Mouse (Mus musculus) kidney, postnatal 0 days (tissue): ENCODE results near the gene Lhfp. TPM values are rescaled to one million over a fixed set of nuclear protein-coding genes. Genes with fewer than 3 reads are reported as not detected.
A peak's percentile ranks its signal among the peaks of the same experiment; 100 is the strongest.

Experiments used
- ATAC-seq: fragments of 200-750 bp; cut with Nextera tagmentation; replicated peaks from 2 replicates; pipeline ENCODE4 v1.8.0; 2017; ENCODE audit warnings: low read depth, moderate number of reproducible peaks, moderate TSS enrichment, moderate library complexity; ENCODE audit not compliant: low FRiP score
- DNase-seq: peaks from one replicate; pipeline ENCODE4 v3.0.0-alpha.2; 2016; ENCODE audit warnings: low spot score
- H3K27ac ChIP-seq: fragments of 300-500 bp; sonication (generic); 2 replicates; pipeline ENCODE4 v1.5.1; 2014; ENCODE audit warnings: mild to moderate bottlenecking
- H3K27me3 ChIP-seq: fragments of 300-500 bp; sonication (generic); 2 replicates; pipeline ENCODE4 v1.6.1; 2014; ENCODE audit warnings: low read length, mixed read lengths; ENCODE audit not compliant: insufficient read depth
- H3K36me3 ChIP-seq: fragments of 300-500 bp; sonication (generic); 2 replicates; pipeline ENCODE4 v1.6.1; 2014; ENCODE audit warnings: low read length, mixed read lengths; ENCODE audit not compliant: insufficient read depth
- H3K4me1 ChIP-seq: fragments of 300-500 bp; sonication (generic); replicated peaks from 2 replicates; pipeline ENCODE4 v1.6.1; 2014; ENCODE audit warnings: antibody characterized with exemption, low read length, mixed read lengths; ENCODE audit not compliant: insufficient read depth
- H3K4me2 ChIP-seq: fragments of 300-500 bp; sonication (generic); 2 replicates; pipeline ENCODE4 v1.6.1; 2014; ENCODE audit warnings: mild to moderate bottlenecking, low read length, moderate library complexity, mixed read lengths
- H3K4me3 ChIP-seq: fragments of 300-500 bp; sonication (generic); replicated peaks from 2 replicates; pipeline ENCODE4 v1.5.1; 2014; ENCODE audit warnings: low read depth, low read length
- H3K9ac ChIP-seq: fragments of 300-500 bp; sonication (generic); 2 replicates; pipeline ENCODE4 v1.6.1; 2014; ENCODE audit warnings: low read depth, low read length
- H3K9me3 ChIP-seq: fragments of 300-500 bp; sonication (generic); replicated peaks from 2 replicates; pipeline ENCODE4 v1.6.1; 2016; ENCODE audit warnings: low read length, inconsistent platforms, mixed read lengths
- CTCF ChIP-seq: IDR thresholded peaks from 2 replicates; pipeline ENCODE4 v1.5.1; 2016; ENCODE audit warnings: antibody characterized with exemption, low read depth, mild to moderate bottlenecking, moderate library complexity
- WGBS: fragments of 180-500 bp; shearing (Covaris S2); extraction: QIAGEN DNeasy Blood & Tissue Kit; methylation state at CpG from one replicate; pipeline ENCODE4 v1.1.7; 2014; 5-methylcytosine and 5-hydroxymethylcytosine counted together
- polyA plus RNA-seq: library from polyadenylated mRNA; unstranded; fragments of >200 nt; fragmentation: Nextera tagmentation; extraction: Ambion mirVana; gene quantifications from 2 replicates; pipeline ENCODE4 v1.2.1, GENCODE M21; 2015

Gene Lhfp
- polyA plus RNA-seq, 1 experiment from 2014 or later: 161 TPM

DNA sequence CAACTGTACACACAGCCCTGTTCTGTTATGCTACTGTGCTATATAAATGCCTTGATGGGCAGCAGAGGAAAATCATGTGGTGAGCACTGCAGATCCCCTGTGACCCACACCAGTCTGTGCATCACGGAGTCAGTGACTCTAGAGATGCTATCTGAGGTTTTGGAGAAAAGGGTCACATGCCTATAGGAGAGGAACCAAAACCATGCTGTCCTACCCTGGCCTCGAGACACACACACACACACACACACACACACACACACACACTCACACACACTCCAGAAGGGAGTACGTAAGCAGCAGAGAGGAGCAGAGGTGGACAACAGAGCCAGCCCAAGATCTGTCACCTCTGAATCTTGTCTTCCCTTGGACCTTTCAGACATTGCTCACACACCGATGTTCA is 195.1 kb downstream of the Lhfp start:
- 79% methylated on average over 4 of the region's 4 CpGs for WGBS
- H3K4me3 ChIP-seq: no peak overlapping the region
- no peaks in the 10 kb centered on the region; the same call in 1 of the 2 replicates for H3K9me3 ChIP-seq
- no peaks in the 10 kb centered on the region for H3K4me1 ChIP-seq
- no peak for TF ChIP-seq CTCF
- no peaks in the 10 kb centered on the region for H3K36me3 ChIP-seq
- no peak overlapping the region for H3K9ac ChIP-seq
- H3K27me3 ChIP-seq: no peaks in the 10 kb centered on the region
- no peak overlapping the region for H3K4me2 ChIP-seq
- DNase-seq (no peak), ATAC-seq (no peak)
- no peak overlapping the region for H3K27ac ChIP-seq

DNA sequence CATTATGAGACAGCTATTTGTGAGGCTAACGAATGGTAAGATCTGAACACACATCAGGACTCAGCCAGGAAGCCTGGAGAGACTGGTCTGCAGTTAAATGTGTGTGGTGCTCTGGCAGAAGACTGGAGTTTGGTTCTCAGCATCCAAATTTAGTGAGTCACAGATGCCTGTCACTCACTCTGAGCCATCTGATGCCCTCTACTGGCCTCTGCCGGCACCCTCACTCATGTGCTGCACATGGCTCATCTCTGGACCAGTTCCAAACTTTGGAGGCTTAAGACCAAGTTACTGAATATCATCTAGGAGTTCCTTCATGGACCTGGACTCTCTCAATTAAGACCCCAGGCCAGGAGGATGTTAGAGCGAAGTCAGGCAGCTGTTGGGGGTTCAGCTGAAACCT is 198.8 kb downstream of the Lhfp start:
- ATAC-seq (no peak), DNase-seq (no peak)
- no peaks in the 10 kb centered on the region for H3K27me3 ChIP-seq
- 0 out of 2 replicates have a peak, but pooled peaks have one; percentile 15 for TF ChIP-seq CTCF
- no peak overlapping the region for H3K9ac ChIP-seq
- no peaks in the 10 kb centered on the region for H3K36me3 ChIP-seq
- no peaks in the 10 kb centered on the region for H3K9me3 ChIP-seq
- H3K4me3 ChIP-seq: no peak overlapping the region
- WGBS: 91% methylated on average over 3 of the region's 3 CpGs
- H3K4me1 ChIP-seq: no peaks in the 10 kb centered on the region
- H3K4me2 ChIP-seq: no peak overlapping the region
- H3K27ac ChIP-seq: no peak overlapping the region

DNA sequence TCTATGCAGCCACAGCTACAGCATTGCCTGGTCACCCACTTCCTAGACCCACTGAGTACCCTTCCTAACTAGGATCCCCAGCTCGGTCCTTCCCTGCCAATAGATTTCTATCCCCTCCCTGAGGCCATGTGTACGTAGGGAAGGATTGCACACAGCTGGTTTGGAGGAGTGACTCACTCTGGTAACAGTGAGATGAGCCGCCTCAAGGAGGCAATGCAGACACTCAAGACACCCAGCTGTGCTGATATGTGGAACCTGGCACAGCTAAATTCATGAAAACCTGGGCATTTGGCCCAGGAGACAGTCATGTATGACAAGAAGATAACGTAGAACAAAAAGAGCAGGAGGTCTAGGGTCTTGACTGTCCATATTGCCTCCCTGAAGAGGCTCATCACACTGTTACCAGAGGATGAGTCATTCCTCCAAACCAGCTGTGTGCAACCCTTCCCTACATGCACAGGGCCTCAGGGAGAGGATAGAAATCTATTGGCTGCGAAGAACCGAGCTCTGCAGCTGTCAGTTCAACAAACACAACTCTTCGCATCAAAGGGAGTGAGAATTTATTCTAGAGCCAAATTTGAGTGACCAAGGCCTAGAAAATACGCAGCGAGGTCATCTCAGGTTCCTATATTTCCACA is 204.4 kb downstream of the Lhfp start:
- H3K27ac ChIP-seq: no peak overlapping the region
- no peak overlapping the region for H3K4me3 ChIP-seq
- no peak overlapping the region for H3K4me2 ChIP-seq
- H3K27me3 ChIP-seq: no peaks in the 10 kb centered on the region
- DNase-seq: no peak
- H3K36me3 ChIP-seq: no peaks in the 10 kb centered on the region
- H3K9ac ChIP-seq: no peak overlapping the region
- TF ChIP-seq CTCF: no peak
- no peak; the same call in 1 of the 2 replicates for ATAC-seq
- WGBS: 78% methylated on average over 9 of the region's 9 CpGs
- H3K4me1 ChIP-seq: no peaks in the 10 kb centered on the region
- H3K9me3 ChIP-seq: no peaks in the 10 kb centered on the region

DNA sequence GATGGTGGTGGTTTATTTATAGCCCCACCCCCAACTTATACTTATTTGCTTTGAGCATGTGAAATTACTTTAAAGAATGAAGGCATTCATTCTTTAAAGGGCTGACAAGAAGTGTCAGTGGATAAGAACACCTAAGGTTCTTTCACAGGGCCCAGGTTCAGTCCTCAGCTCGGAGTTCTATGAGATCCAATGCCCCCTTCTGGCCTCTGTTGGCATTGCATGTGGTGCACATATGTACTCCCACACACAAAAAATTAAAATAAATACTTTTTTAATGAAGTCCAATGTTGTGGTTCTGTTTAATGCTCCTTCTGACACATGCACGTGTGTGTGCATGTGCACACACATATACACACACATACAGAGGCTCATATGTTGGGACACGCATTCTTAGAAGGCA is 205.8 kb downstream of the Lhfp start:
- no peaks in the 10 kb centered on the region for H3K9me3 ChIP-seq
- H3K27ac ChIP-seq: no peak overlapping the region
- no peak overlapping the region for H3K9ac ChIP-seq
- no peak overlapping the region for H3K4me3 ChIP-seq
- ATAC-seq (no peak), DNase-seq (no peak)
- H3K27me3 ChIP-seq: no peaks in the 10 kb centered on the region
- no peak overlapping the region for H3K4me2 ChIP-seq
- H3K36me3 ChIP-seq: no peaks in the 10 kb centered on the region
- WGBS: 93% methylated on average over 3 of the region's 3 CpGs
- peak; percentile 62 for TF ChIP-seq CTCF
- no peaks in the 10 kb centered on the region; the same call in 1 of the 2 replicates for H3K4me1 ChIP-seq

DNA sequence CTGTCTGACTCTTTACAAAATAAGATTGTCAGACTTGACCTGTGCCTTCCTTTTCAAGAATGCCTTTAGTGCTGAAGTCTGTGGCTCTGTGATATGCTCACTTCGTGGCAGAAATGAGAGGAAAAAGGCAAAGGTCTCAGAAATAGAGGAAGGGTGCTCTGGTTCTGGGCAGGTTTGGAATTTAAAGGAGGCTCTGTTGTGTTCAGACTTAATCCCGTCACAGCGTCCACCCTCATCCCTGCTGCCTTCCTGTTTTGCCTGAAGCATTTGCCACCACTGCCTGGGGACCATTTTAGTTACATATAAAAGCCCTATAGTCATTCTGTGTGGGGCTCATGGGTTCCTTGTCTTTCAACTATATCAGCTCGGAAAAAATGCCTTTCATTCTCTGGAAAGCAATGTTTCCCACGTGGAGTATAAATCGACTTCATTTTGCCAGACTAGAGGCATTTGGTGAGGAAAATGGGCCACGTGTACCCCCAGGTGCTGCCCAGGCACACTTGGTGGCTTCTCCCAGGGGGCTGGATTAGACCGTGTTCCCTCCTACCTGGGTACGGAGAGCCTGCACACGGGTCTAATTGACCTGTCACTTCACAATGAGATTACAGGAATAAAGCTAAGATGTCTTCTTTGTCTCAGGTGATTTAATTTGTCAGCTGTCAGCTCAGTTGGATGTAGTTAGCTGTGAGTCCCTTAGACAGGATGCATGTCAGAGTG is 207.0 kb downstream of the Lhfp start:
- no peak overlapping the region for H3K27ac ChIP-seq
- no peak for DNase-seq
- no peaks in the 10 kb centered on the region for H3K9me3 ChIP-seq
- no peaks in the 10 kb centered on the region; the same call in 1 of the 2 replicates for H3K4me1 ChIP-seq
- H3K27me3 ChIP-seq: no peaks in the 10 kb centered on the region
- no peak overlapping the region for H3K9ac ChIP-seq
- no peak overlapping the region for H3K4me2 ChIP-seq
- no peak for TF ChIP-seq CTCF
- no peaks in the 10 kb centered on the region for H3K36me3 ChIP-seq
- no peak for ATAC-seq
- WGBS: 47% methylated on average over 10 of the region's 10 CpGs
- H3K4me3 ChIP-seq: no peak overlapping the region

DNA sequence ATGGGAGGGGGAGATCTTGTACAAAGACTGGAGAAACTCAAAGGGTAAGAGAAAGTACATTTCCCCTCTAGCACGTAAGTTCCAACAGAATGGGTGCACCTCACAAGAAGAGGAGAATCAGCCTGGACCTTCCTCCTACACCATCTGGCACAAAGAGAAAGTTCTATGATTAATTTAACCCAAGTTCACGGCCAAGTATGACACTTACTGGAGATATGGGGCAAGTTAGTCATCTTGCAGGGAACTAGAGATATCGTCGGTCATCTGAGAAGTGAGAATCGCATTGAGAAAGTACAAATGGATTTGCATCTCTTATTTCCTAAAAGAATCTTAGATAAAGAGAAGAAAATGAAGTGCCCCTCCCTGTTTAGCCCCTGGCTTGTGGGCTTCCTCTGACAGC is 211.2 kb downstream of the Lhfp start:
- no peak overlapping the region for H3K9ac ChIP-seq
- no peak for DNase-seq
- H3K36me3 ChIP-seq: no peaks in the 10 kb centered on the region
- TF ChIP-seq CTCF: no peak
- no peaks in the 10 kb centered on the region for H3K9me3 ChIP-seq
- no peaks in the 10 kb centered on the region for H3K27me3 ChIP-seq
- no peak overlapping the region for H3K4me3 ChIP-seq
- no peak overlapping the region for H3K27ac ChIP-seq
- no peaks in the 10 kb centered on the region; the same call in 1 of the 2 replicates for H3K4me1 ChIP-seq
- no peak for ATAC-seq
- 83% methylated on average over 5 of the region's 5 CpGs for whole genome bisulfite sequencing
- H3K4me2 ChIP-seq: no peak overlapping the region
